Mouse (Mus musculus) heart, postnatal 0 days (tissue): ENCODE results near the gene Dqx1.

ENCODE experiments used
- CTCF ChIP-seq: IDR thresholded peaks from 2 replicates; pipeline ENCODE4 v1.5.1; 2016; ENCODE audit warnings: antibody characterized with exemption, control low read depth, low read depth
- EP300 ChIP-seq: IDR thresholded peaks from 2 replicates; pipeline ENCODE4 v1.6.1; 2016; ENCODE audit warnings: antibody characterized with exemption, low read depth

- TF ChIP-seq CTCF (no peak), EP300 (no peak)
Measured at GRCm38 (mm10) chr6:83084477-83084876, 26.8 kb downstream of the Dqx1 start.
